Mouse (Mus musculus) lung, adult 2 months (tissue): ENCODE data around the gene Gm10985.

Experiments
- CTCF ChIP-seq: fragments of 200-500 bp; IDR thresholded peaks from 2 replicates; pipeline ENCODE4 v1.5.1; 2011; ENCODE audit warnings: mild to moderate bottlenecking, low read length, control low read depth; ENCODE audit not compliant: insufficient read depth
- POLR2A ChIP-seq: fragments of 200-500 bp; IDR thresholded peaks from 2 replicates; pipeline ENCODE4 v1.6.1; 2011; ENCODE audit warnings: low read depth, mild to moderate bottlenecking, control low read depth, low read length, borderline replicate concordance; ENCODE audit errors: extremely low read depth

DNA sequence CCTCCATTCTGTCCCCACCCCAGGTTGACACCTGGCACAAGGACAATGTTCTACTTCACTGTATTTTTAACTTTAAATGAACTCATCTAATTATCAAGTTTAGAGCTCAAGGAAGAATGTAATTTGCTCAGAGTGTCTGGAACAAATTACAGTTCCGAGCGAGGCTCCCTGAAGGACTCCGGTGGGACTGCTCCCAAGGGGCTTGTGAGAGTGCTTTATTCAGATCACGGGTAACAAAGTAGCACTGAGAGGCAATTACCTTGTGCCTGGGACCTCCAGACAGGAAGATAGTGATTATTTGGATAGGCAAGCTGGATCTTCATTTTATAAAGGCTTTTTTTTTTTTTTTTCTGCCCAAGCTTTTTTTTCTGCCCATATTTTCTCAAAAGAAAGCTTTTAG, 2.8 kb downstream of the Gm10985 start:
- TF ChIP-seq CTCF (no peak), POLR2A (no peak)
